8 mouse cellular contexts compared by ENCODE assay signal in the genomic region with DNA sequence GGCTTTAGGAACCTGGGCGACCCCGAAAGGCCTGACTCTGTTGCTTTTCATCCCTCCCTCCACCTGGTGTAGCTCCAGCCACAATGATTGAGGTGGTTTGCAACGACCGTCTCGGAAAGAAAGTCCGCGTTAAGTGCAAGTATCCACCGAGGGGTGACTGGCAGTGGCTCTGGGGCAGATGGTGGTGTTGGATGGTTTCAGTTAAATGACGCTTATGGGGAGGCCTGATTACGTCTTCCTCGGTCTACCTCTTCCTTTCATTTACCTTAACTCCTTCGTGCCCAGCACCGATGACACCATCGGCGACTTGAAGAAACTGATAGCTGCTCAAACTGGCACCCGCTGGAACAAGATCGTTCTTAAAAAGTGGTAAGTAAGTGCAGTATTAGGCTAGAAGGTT. TPM values are rescaled to one million over a fixed set of nuclear protein-coding genes. Genes with fewer than 3 reads are reported as not detected.
A peak's percentile ranks its signal among the peaks of the same experiment; 100 is the strongest.
DNase-seq lines count a peak whose midpoint lies in the region; ATAC-seq and TF ChIP-seq lines count a peak whose summit lies in the region.

No protein-coding gene starts in this region.

- peak overlapping the region; percentile 97 for H3K4me3 ChIP-seq in heart, embryonic 11.5 days (ENCODE audit: low read depth, low read length)
- H3K4me3 ChIP-seq in embryonic facial prominence, embryonic 11.5 days (ENCODE audit: low read depth, low read length): peak overlapping the region; percentile 83
- H3K4me3 ChIP-seq in intestine, postnatal 0 days (ENCODE audit: low read depth, low read length): peak overlapping the region; percentile 96
- peak overlapping the region; percentile 68 for H3K4me3 ChIP-seq in midbrain, embryonic 14.5 days (replicated peaks; ENCODE audit: low read depth, low read length)

- no peaks in the 10 kb centered on the region for H3K27me3 ChIP-seq in heart, embryonic 11.5 days (ENCODE audit: control insufficient read depth, insufficient read depth, low read length)
- no peaks in the 10 kb centered on the region for H3K27me3 ChIP-seq in embryonic facial prominence, embryonic 11.5 days (ENCODE audit: control insufficient read depth, insufficient read depth, low read length)
- H3K27me3 ChIP-seq in intestine, postnatal 0 days (replicated peaks; ENCODE audit: control insufficient read depth, insufficient read depth, low read length): no peaks in the 10 kb centered on the region
- H3K27me3 ChIP-seq in midbrain, embryonic 14.5 days (ENCODE audit: control insufficient read depth, insufficient read depth, low read length): no peaks in the 10 kb centered on the region

- peak overlapping the region; percentile 91 for H3K9ac ChIP-seq in heart, embryonic 11.5 days (ENCODE audit: low read depth, low read length)
- H3K9ac ChIP-seq in embryonic facial prominence, embryonic 11.5 days (replicated peaks; ENCODE audit: low read length): peak overlapping the region; percentile 83
- H3K9ac ChIP-seq in intestine, postnatal 0 days (ENCODE audit: low read depth, low read length): peak overlapping the region; percentile 87
- peak overlapping the region; percentile 84 for H3K9ac ChIP-seq in midbrain, embryonic 14.5 days (replicated peaks; ENCODE audit: low read length)

- intact Hi-C loops in heart, postnatal 36 days (cut with DNase I): loop anchor here (10.0 kb wide), 1 partner anchor 150 kb away; a partner anchor contains a TSS

- no peak for TF ChIP-seq CTCF in intestine, postnatal 0 days (IDR thresholded peaks at IDR 0.05; ENCODE audit: low read depth)

- H3K9me3 ChIP-seq in heart, embryonic 11.5 days (replicated peaks; ENCODE audit: control insufficient read depth, low read length): no peaks in the 10 kb centered on the region
- no peaks in the 10 kb centered on the region for H3K9me3 ChIP-seq in embryonic facial prominence, embryonic 11.5 days (replicated peaks; ENCODE audit: control insufficient read depth, low read length)
- no peaks in the 10 kb centered on the region for H3K9me3 ChIP-seq in intestine, postnatal 0 days (ENCODE audit: control insufficient read depth)
- no peaks in the 10 kb centered on the region for H3K9me3 ChIP-seq in midbrain, embryonic 14.5 days (ENCODE audit: control insufficient read depth, low read length)

- peak overlapping the region; percentile 98 for H3K4me2 ChIP-seq in heart, embryonic 11.5 days
- H3K4me2 ChIP-seq in embryonic facial prominence, embryonic 11.5 days (ENCODE audit: low read depth, low read length): peak overlapping the region; percentile 92
- peak overlapping the region; percentile 97 for H3K4me2 ChIP-seq in intestine, postnatal 0 days (replicated peaks; ENCODE audit: low read depth)
- H3K4me2 ChIP-seq in midbrain, embryonic 14.5 days (ENCODE audit: low read length): peak overlapping the region; percentile 89

- no peak for ATAC-seq in heart, embryonic 11.5 days (replicated peaks; ENCODE audit: insufficient number of reproducible peaks, low FRiP score, low TSS enrichment)
- no peak for ATAC-seq in embryonic facial prominence, embryonic 11.5 days (replicated peaks; ENCODE audit: insufficient number of reproducible peaks, low FRiP score, low TSS enrichment, low read depth)
- no peak for ATAC-seq in intestine, postnatal 0 days
- ATAC-seq in midbrain, embryonic 14.5 days (ENCODE audit: low FRiP score, low TSS enrichment): no peak

- DNase-seq in heart, postnatal 36 days: no peak
- DNase-seq in CD4-positive helper T cell, adult 2 months (ENCODE audit: low read depth, low spot score): peak; percentile 85
- DNase-seq in embryonic facial prominence, embryonic 11.5 days (ENCODE audit: low spot score): no peak
- peak; percentile 31 for DNase-seq in midbrain, embryonic 14.5 days
- no peak for DNase-seq in adrenal gland, postnatal 10 days
- DNase-seq in cerebellum, adult 9-10 months: no peak

- peak overlapping the region; percentile 46; the same call in 1 of the 2 replicates for H3K27ac ChIP-seq in heart, embryonic 11.5 days (ENCODE audit: low read depth, low read length)
- 0 out of 2 replicates have a peak overlapping the region, but pooled peaks have one; percentile 17 for H3K27ac ChIP-seq in embryonic facial prominence, embryonic 11.5 days (replicated peaks; ENCODE audit: low read depth, low read length)
- H3K27ac ChIP-seq in intestine, postnatal 0 days (ENCODE audit: low read depth, low read length): peak overlapping the region; percentile 91
- H3K27ac ChIP-seq in midbrain, embryonic 14.5 days (replicated peaks; ENCODE audit: low read depth, low read length): peak overlapping the region; percentile 50; the same call in 1 of the 2 replicates

- H3K36me3 ChIP-seq in heart, embryonic 11.5 days (ENCODE audit: control insufficient read depth, insufficient read depth, low read length): no peaks in the 10 kb centered on the region
- H3K36me3 ChIP-seq in embryonic facial prominence, embryonic 11.5 days (replicated peaks; ENCODE audit: control insufficient read depth, insufficient read depth, low read depth, low read length): no peaks in the 10 kb centered on the region; the same call in 1 of the 2 replicates
- peaks cover 15% of the 10 kb centered on the region for H3K36me3 ChIP-seq in intestine, postnatal 0 days (ENCODE audit: control insufficient read depth, insufficient read depth)
- H3K36me3 ChIP-seq in midbrain, embryonic 14.5 days (ENCODE audit: control insufficient read depth, insufficient read depth, low read length): peaks cover 42% of the 10 kb centered on the region

- WGBS in heart, embryonic 11.5 days (ENCODE audit: insufficient replicate concordance): 5% methylated on average over 17 of the region's 17 CpGs
- 4% methylated on average over 17 of the region's 17 CpGs for WGBS in embryonic facial prominence, embryonic 11.5 days
- WGBS in intestine, postnatal 0 days: 4% methylated on average over 17 of the region's 17 CpGs
- WGBS in midbrain, embryonic 14.5 days: 5% methylated on average over 17 of the region's 17 CpGs

- peaks cover 14% of the 10 kb centered on the region for H3K4me1 ChIP-seq in heart, embryonic 11.5 days (ENCODE audit: control insufficient read depth, insufficient read depth, low read length)
- peaks cover 3% of the 10 kb centered on the region; the same call in 1 of the 2 replicates for H3K4me1 ChIP-seq in embryonic facial prominence, embryonic 11.5 days (ENCODE audit: control insufficient read depth, insufficient read depth, low read length)
- H3K4me1 ChIP-seq in intestine, postnatal 0 days (replicated peaks; ENCODE audit: control insufficient read depth, insufficient read depth, low read length): no peaks in the 10 kb centered on the region
- H3K4me1 ChIP-seq in midbrain, embryonic 14.5 days (ENCODE audit: control insufficient read depth, insufficient read depth, low read length): peaks cover 29% of the 10 kb centered on the region

RNA-seq across cellular contexts. Expression of a gene that starts 0.6 kb away (rescaled TPM):
- 12.5 and 13.5 TPM in 2 replicates for polyA plus RNA-seq in heart, embryonic 11.5 days (2014; fragmentation: Nextera tagmentation; extraction: Ambion mirVana)
- 10 to 100 TPM; 10.1 to 10.2 TPM for total RNA-seq in heart, postnatal 36 days (2021)
- polyA plus RNA-seq in embryonic facial prominence, embryonic 11.5 days (2014; fragmentation: Nextera tagmentation; extraction: Ambion mirVana): 8.5 and 11.5 TPM in 2 replicates
- 7.4 and 7.6 TPM in 2 replicates for polyA plus RNA-seq in intestine, postnatal 0 days (2015; fragmentation: Nextera tagmentation; extraction: Ambion mirVana)
- 12.1 and 20.8 TPM in 2 replicates for polyA plus RNA-seq in midbrain, embryonic 14.5 days (2014; fragmentation: Nextera tagmentation; extraction: Ambion mirVana)
- total RNA-seq in adrenal gland, postnatal 10 days (2021): 10 to 100 TPM; 16.8 to 24.5 TPM

RNA-seq across cellular contexts. Expression of a gene that starts 2.4 kb away (rescaled TPM):
- polyA plus RNA-seq in heart, embryonic 11.5 days (2014; fragmentation: Nextera tagmentation; extraction: Ambion mirVana): 330 and 338 TPM in 2 replicates
- 100 to 1,000 TPM; 219 to 255 TPM for total RNA-seq in heart, postnatal 36 days (2021)
- 417 and 447 TPM in 2 replicates for polyA plus RNA-seq in embryonic facial prominence, embryonic 11.5 days (2014; fragmentation: Nextera tagmentation; extraction: Ambion mirVana)
- polyA plus RNA-seq in intestine, postnatal 0 days (2015; fragmentation: Nextera tagmentation; extraction: Ambion mirVana): 557 and 578 TPM in 2 replicates
- 444 and 552 TPM in 2 replicates for polyA plus RNA-seq in midbrain, embryonic 14.5 days (2014; fragmentation: Nextera tagmentation; extraction: Ambion mirVana)
- total RNA-seq in adrenal gland, postnatal 10 days (2021): 100 to 1,000 TPM; 295 to 301 TPM

RNA-seq across cellular contexts. Expression of a gene that starts 6.8 kb away (rescaled TPM):
- 53.1 and 54.6 TPM in 2 replicates for polyA plus RNA-seq in heart, embryonic 11.5 days (2014; fragmentation: Nextera tagmentation; extraction: Ambion mirVana)
- 10 to 100 TPM; 17.5 to 19.0 TPM for total RNA-seq in heart, postnatal 36 days (2021)
- polyA plus RNA-seq in embryonic facial prominence, embryonic 11.5 days (2014; fragmentation: Nextera tagmentation; extraction: Ambion mirVana): 59.5 and 62.5 TPM in 2 replicates
- polyA plus RNA-seq in intestine, postnatal 0 days (2015; fragmentation: Nextera tagmentation; extraction: Ambion mirVana): 27.1 and 27.2 TPM in 2 replicates
- polyA plus RNA-seq in midbrain, embryonic 14.5 days (2014; fragmentation: Nextera tagmentation; extraction: Ambion mirVana): 56.7 and 68.6 TPM in 2 replicates
- 10 to 100 TPM; 19.5 to 20.7 TPM for total RNA-seq in adrenal gland, postnatal 10 days (2021)

Comparison
In these comparisons a context has a peak if more than half of its experiments do, and no peak if none do; other contexts are left out.
1. H3K27ac ChIP-seq: peak in every context shown above with its lines; median percentile 91 in intestine, postnatal 0 days; 50 in midbrain, embryonic 14.5 days; 46 in heart, embryonic 11.5 days; 17 in embryonic facial prominence, embryonic 11.5 days.
2. DNase-seq: peak in CD4-positive helper T cell, adult 2 months (single experiment) and midbrain, embryonic 14.5 days (single experiment); none in heart, postnatal 36 days (0 of 2), embryonic facial prominence, embryonic 11.5 days (single experiment), adrenal gland, postnatal 10 days (single experiment) and cerebellum, adult 9-10 months (single experiment).
3. Peak in every context shown above with its lines, with median percentiles within 50 percentile points of each other: H3K4me2 ChIP-seq, H3K4me3 ChIP-seq and H3K9ac ChIP-seq.